Mouse (Mus musculus) ES-Bruce4 (cell line): Measurements from ENCODE around the gene Qsox1. TPM values are rescaled to one million over a fixed set of nuclear protein-coding genes. Genes with fewer than 3 reads are reported as not detected.
A peak's percentile ranks its signal among the peaks of the same experiment; 100 is the strongest.

Experiments used
- H3K27ac ChIP-seq: 2 replicates; pipeline ENCODE4 v1.5.1; 2012; ENCODE audit warnings: low read length, inconsistent platforms; ENCODE audit not compliant: insufficient read depth
- H3K27me3 ChIP-seq: 2 replicates; pipeline ENCODE4 v1.6.1; 2012; ENCODE audit warnings: mild to moderate bottlenecking, low read length, inconsistent platforms; ENCODE audit not compliant: control insufficient read depth, poor library complexity, insufficient read depth, severe bottlenecking
- H3K36me3 ChIP-seq: 2 replicates; pipeline ENCODE4 v1.6.1; 2012; ENCODE audit warnings: inconsistent platforms, mild to moderate bottlenecking, low read length, moderate library complexity; ENCODE audit not compliant: control insufficient read depth, poor library complexity, insufficient read depth, severe bottlenecking
- H3K4me1 ChIP-seq: one replicate; pipeline ENCODE4 v1.8.1; 2011; ENCODE audit warnings: low read length; ENCODE audit not compliant: control insufficient read depth, insufficient read depth
- H3K4me3 ChIP-seq: 2 replicates; pipeline ENCODE4 v1.5.1; 2011; ENCODE audit warnings: low read depth, mild to moderate bottlenecking, low read length
- H3K9ac ChIP-seq: 2 replicates; pipeline ENCODE4 v1.6.1; 2012; ENCODE audit warnings: low read depth, mild to moderate bottlenecking, inconsistent platforms; ENCODE audit not compliant: poor library complexity, severe bottlenecking
- H3K9me3 ChIP-seq: replicated peaks from 2 replicates; pipeline ENCODE4 v1.6.1; 2012; ENCODE audit warnings: mild to moderate bottlenecking, low read length, inconsistent platforms; ENCODE audit not compliant: control insufficient read depth, poor library complexity, insufficient read depth, severe bottlenecking
- CTCF ChIP-seq: IDR thresholded peaks from one replicate; pipeline ENCODE4 v1.8.1; 2011; ENCODE audit warnings: low read depth, low read length
- EP300 ChIP-seq: IDR thresholded peaks from 2 replicates; pipeline ENCODE4 v1.6.1; 2011; ENCODE audit warnings: low read depth, low read length; ENCODE audit not compliant: insufficient read depth
- POLR2A ChIP-seq: IDR thresholded peaks from one replicate; pipeline ENCODE4 v1.8.1; 2011; ENCODE audit warnings: low read length; ENCODE audit not compliant: insufficient read depth
- polyA plus RNA-seq: library from polyadenylated mRNA; stranded (reverse); fragments of >200 nt; gene quantifications from 2 replicates; pipeline ENCODE4 v1.2.4, GENCODE M21; 2011; ENCODE audit warnings: low read depth; ENCODE audit not compliant: missing spikeins, insufficient read depth, insufficient read length

Qsox1 gene
- polyA plus RNA-seq, 1 experiment, result 14.7 TPM

- Histone ChIP-seq H3K4me1 (no peaks in the 10 kb centered on the region), H3K9me3 (no peaks in the 10 kb centered on the region), H3K27me3 (no peaks in the 10 kb centered on the region; the same call in 1 of the 2 replicates), H3K36me3 (no peaks in the 10 kb centered on the region), H3K4me3 (no peak within 1 kb of the TSS), H3K9ac (no peak within 1 kb of the TSS), H3K27ac (no peak within 1 kb of the TSS)
- no peak for TF ChIP-seq CTCF
Measured at GRCm38 (mm10) chr1:155751484-155752255, 61.0 kb downstream of the Qsox1 start, which contains the start of gene Lhx4. Gene Lhx4 (minus strand): TSS chr1:155751684.

GRCm38 (mm10) chr1:155750517-155751178 is 62.0 kb downstream of the Qsox1 start:
- peaks cover 5% of the 10 kb centered on the region; the same call in 1 of the 2 replicates for H3K27me3 ChIP-seq
- H3K9me3 ChIP-seq, result no peaks in the 10 kb centered on the region
- no peak overlapping the region for H3K9ac ChIP-seq
- no peaks in the 10 kb centered on the region for H3K36me3 ChIP-seq
- no peak overlapping the region for H3K27ac ChIP-seq
- H3K4me3 ChIP-seq, result no peak overlapping the region
- TF ChIP-seq EP300, result no peak
- TF ChIP-seq POLR2A, result no peak
- no peak for TF ChIP-seq CTCF
- no peaks in the 10 kb centered on the region for H3K4me1 ChIP-seq

DNA sequence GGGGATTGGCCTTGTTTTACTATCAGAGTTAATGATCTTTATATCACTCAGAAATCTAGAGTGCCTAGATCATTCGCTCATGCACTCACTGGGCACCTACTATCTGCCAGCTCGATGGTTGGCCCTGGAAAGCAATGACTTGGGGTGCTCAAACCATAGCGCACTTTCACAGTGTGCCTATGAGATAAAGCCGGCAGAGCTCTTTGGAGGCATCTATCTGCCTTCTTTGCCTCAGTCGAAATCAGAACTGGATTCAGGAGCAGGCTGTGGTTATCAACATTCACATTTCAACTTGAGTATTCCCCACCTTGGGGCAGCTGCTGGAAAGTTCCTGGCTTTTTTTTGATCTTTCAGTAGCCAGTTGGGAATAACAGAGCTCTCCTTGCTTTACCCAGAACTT is 64.8 kb downstream of the Qsox1 start:
- H3K4me1 ChIP-seq, result no peaks in the 10 kb centered on the region
- H3K9me3 ChIP-seq, result no peaks in the 10 kb centered on the region
- TF ChIP-seq EP300 (no peak), CTCF (no peak), POLR2A (no peak)
- H3K36me3 ChIP-seq, result no peaks in the 10 kb centered on the region
- H3K9ac ChIP-seq, result no peak overlapping the region
- H3K4me3 ChIP-seq, result no peak overlapping the region
- peaks cover 15% of the 10 kb centered on the region for H3K27me3 ChIP-seq
- no peak overlapping the region for H3K27ac ChIP-seq

GRCm38 (mm10) chr1:155747011-155747410 is 65.7 kb downstream of the Qsox1 start:
- Histone ChIP-seq H3K27me3 (peaks cover 23% of the 10 kb centered on the region), H3K4me3 (no peak overlapping the region), H3K27ac (no peak overlapping the region), H3K9me3 (no peaks in the 10 kb centered on the region), H3K36me3 (no peaks in the 10 kb centered on the region), H3K9ac (no peak overlapping the region), H3K4me1 (no peaks in the 10 kb centered on the region)
- TF ChIP-seq POLR2A, result no peak
- no peak for TF ChIP-seq EP300
- TF ChIP-seq CTCF, result no peak

GRCm38 (mm10) chr1:155742411-155743363 is 70.0 kb downstream of the Qsox1 start:
- Histone ChIP-seq H3K9me3 (no peaks in the 10 kb centered on the region), H3K4me1 (no peaks in the 10 kb centered on the region), H3K4me3 (peak overlapping the region; percentile 61), H3K9ac (peak overlapping the region; percentile 32; the same call in 1 of the 2 replicates), H3K27ac (no peak overlapping the region), H3K36me3 (no peaks in the 10 kb centered on the region), H3K27me3 (peaks cover 47% of the 10 kb centered on the region)
- TF ChIP-seq EP300, result no peak
- TF ChIP-seq CTCF, result no peak
- TF ChIP-seq POLR2A, result no peak
